Mouse (Mus musculus) cortical plate, adult 2 months (tissue): Measurements from ENCODE around the gene Creb3l1.

ENCODE experiments used
- CTCF ChIP-seq: fragments of 200-500 bp; IDR thresholded peaks from 2 replicates; pipeline ENCODE4 v1.5.1; 2011; ENCODE audit warnings: mild to moderate bottlenecking, control low read depth, low read length; ENCODE audit not compliant: insufficient read depth; ENCODE audit errors: extremely low read depth
- POLR2A ChIP-seq: fragments of 200-500 bp; IDR thresholded peaks from 2 replicates; pipeline ENCODE4 v1.6.1; 2011; ENCODE audit warnings: mild to moderate bottlenecking, low read length, control low read depth; ENCODE audit not compliant: insufficient read depth; ENCODE audit errors: extremely low read depth

DNA sequence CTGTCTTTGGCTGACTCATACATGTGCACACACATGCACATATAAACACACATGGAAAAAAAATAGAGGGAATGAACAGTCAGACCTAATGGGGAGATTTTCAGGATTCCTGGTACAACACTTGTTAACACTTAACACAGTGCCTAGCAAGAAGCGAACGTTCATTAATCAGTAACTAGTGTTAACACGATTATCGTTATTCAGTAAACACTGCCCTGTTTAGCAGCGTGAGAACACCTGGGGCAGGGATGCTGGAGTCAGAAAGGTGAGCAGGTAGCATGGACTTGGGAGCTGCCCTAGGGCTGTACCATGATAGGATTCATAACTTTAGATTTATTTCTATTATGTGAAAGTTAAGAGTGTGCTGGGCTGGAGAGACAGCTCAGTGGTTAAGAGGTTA, 28.3 kb downstream of the Creb3l1 start:
- TF ChIP-seq CTCF: no peak
- no peak for TF ChIP-seq POLR2A
